Mouse (Mus musculus) 3T3-L1 (cell line): Measurements from ENCODE around the gene Hdac11.
"Not testable (repeated sequence)": the region's sequence is repeated elsewhere in the genome, so short reads cannot be mapped to it uniquely, and the experiment has no call there.

ENCODE experiments used
- DNase-seq: peaks from one replicate; pipeline ENCODE4 v3.0.0-alpha.2; 2015; ENCODE audit warnings: low read depth, low spot score

The Hdac11 gene

DNA sequence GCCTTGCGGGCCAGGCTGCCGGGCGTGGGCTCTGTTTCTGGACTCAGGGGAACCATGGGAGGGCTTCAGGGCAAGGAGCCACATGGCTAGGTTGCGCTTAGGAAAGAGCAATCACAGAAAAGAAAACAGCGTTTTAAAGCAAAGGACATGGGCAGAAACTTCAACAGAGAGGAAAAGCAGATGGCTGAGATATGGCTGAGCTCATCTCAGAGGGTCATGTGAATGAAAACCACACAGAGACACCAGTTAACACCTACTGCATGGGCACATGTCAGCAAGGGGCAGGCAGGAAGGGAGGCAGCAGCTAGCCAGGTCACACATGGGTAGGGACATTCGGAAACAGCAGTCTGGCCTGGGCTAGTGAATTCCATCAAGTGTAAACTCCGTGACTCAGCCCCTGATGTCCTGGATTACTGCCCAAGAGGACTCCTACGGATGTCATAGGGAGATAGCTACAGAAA is 45.4 kb downstream of the Hdac11 start:
- DNase-seq, result peak; percentile 100

DNA sequence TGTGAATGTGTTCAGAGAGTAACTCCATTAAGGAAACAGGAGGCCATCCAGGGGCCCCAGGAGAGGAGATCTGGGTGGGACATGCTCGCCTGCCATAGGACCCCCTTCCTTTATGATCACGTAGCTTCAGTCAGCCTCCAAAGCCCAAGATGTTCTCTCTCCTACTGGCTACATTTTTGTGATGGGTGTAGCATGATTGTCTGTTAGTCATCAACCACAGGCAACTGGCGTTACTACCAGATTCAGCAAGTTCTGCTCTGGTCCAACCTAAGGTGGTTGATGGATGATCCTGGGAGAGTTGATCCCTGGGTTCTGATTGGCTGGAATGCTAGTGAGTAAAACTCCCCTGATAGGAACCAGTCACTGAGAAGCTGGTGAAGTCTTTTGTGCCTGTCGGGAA is 46.1 kb downstream of the Hdac11 start:
- DNase-seq, result peak; percentile 100

DNA sequence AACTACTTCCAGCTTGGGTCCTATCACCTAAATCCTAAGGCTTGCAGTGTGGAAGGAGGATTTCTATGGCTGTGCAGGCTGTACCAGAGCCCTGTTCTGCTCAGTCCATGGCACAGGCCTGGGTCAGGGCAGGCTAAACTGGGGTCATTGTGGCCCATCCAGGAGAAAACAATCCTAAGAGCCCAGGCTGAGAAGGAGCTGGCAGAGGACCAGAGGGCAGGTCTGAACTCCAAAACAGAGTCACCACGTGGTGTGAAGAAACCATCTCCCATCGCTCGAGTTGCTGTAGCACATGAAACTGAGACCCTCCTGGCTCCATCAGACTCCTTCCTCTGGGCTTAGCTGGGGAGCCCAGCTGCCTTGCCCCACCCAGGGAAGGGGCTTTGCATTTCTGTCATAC is 48.9 kb downstream of the Hdac11 start:
- DNase-seq, result peak; percentile 62

DNA sequence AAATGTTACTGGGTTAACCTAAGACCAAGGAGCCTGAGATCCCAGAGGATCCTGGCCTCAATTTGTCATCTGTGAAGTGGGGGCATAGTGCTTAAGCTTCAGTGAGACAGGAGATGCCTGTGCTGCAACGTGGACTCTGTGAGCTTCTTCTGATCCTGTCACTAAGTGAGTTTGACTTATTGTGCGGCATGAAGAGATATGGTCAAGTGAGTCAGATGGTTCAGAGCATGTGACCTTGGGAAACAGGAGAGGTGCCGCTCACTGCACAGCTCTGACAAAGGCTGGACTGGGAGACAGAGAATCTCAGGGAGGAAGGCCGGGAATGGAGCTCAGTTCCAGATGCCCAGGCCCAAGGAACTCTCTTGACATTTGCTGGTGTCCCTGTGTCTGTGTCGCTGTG is 49.3 kb downstream of the Hdac11 start:
- peak; percentile 85 for DNase-seq

DNA sequence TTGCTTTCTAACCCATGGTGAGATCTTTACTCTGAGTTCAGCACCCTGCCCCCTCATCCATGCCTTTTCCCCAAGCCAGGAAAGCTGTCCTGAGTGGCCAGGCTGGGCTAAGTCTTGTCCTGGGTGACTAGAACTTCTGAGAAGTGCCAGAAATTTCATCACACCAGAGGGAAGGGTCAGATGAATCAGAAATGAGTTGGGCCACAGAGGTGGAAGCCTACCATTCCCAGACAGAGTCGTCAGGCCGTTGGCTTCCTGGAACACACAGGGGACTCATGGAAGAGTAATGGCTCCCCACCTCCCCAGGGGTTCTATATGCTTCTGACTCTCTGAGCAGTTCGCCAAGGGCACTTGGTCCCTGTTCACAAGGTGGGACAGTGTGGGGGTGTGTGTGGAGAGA is 51.0 kb downstream of the Hdac11 start:
- peak; percentile 96 for DNase-seq

DNA sequence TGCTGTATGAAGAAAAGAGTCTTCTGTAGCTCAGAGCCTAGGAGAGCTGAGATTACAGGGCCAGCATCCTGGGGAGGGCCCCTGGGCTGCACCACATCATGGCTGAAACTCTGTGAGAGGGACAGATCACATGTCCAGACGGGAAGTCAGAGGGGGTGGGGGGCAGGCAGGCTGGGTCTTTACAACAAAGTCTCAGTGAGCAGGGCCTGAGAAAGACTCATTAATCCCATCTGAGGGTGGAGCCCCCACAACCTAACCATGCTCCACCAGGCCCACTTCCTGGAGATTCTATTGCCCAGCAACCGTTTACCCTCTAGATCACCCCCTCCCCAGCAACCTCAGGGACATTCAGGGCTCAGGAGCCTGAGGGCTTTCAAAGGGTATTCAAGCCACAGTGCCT is 53.3 kb downstream of the Hdac11 start:
- no peak for DNase-seq

DNA sequence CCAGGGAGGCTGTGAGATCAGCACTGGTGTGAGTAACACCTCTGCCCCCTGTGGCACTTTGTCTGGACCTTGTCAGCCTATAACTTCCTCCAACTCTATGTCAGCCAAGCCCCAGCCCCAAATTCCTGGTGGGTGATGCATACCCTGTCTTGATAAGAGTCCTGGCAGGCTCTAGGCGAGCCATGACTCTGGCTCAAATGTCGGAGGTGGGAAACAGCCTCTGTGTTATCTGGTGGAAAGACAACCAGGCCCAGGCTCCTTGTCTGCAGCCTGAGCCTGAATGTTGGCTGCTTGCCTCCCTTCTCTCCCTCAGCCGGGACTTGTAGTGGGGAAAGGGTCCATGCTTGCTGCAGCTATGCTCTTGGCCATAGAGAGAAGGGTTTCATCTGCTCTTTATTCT is 54.4 kb downstream of the Hdac11 start:
- peak; percentile 85 for DNase-seq

DNA sequence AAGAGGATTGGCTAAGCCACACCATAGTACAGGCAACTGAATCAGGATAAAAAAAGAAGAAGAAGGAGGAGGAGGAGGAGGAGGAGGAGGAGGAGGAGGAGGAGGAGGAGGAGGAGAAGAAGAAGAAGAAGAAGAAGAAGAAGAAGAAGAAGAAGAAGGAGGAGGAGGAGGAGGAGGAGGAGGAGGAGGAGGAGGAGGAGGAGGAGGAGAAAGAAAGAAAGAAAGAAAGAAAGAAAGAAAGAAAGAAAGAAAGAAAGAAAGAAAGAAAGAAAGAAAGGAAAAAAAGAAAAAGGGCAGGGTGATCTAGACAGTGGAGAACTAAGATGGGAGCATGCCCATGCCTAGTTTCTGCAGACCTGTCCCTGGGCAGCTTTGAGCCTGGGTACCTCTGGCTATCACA is 55.7 kb downstream of the Hdac11 start, which contains the start of gene Fbln2:
Gene Fbln2, plus strand, starts transcription at position 301 of the 400 bp plus-strand sequence.
- DNase-seq, result not testable (repeated sequence)

DNA sequence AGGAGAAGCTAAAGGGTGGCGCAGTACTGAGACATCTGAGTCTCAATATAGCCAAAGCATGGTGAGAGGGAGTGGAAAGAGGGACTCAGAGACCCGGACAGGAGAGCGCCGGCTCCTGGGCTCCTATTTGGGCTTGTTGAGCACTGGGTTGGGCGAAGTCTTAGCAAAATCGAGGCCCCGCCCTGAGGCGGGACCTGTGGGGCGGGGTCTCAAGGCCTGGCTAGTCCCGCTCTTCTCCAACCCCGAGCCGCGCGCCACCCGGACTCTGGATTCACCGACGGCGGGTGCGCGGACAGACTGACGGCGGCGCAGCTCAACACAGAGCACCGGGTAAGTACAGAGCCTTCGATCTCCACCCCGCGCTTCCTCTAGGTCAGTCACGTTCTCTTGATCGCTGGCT is 56.1 kb downstream of the Hdac11 start:
- DNase-seq, result peak; percentile 98

DNA sequence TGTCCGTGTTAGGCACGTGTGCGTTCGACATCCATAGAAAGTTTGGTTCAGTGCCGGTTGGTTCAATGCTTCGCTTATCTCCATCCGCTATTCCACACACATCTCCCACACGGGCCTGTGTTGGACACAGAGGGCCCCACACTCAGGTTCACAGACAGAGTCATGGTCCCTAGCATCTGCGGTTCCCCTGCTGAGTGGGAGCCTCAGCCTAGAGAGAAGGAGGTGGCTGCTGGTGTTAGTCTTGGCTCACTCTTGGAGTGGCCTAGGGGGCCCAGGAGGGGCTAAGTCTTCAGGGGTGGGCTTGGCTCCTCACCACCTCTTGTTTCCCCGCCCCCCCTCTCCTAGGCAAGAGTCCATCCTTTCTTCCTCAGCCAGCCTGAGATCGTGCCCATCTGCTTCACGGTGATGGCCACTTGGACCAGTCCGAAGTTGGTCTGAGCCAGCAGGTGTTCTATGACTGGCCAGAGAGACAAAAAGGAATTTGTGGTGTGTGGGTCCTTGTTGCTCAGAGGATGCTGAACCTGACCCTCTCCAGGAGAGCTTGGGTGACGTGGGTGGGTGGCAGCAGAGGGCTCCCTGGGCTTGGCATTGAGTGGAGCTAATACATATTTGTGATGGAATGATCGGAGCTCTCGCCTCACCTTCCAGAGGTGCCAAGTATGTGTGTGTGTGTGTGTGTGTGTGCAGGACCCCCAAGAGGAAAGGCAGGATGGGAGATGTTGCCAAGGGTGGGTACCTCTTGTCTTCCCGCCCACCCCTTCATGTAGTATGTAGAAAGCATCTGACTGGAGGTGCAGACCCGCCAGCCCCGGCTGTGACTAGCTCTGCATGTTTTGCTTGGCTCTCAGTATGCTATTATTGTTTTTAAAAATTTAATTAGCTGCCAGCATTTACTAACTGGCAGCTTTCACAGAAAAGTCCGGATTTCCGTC is 57.1 kb downstream of the Hdac11 start:
- peak; percentile 53 for DNase-seq

DNA sequence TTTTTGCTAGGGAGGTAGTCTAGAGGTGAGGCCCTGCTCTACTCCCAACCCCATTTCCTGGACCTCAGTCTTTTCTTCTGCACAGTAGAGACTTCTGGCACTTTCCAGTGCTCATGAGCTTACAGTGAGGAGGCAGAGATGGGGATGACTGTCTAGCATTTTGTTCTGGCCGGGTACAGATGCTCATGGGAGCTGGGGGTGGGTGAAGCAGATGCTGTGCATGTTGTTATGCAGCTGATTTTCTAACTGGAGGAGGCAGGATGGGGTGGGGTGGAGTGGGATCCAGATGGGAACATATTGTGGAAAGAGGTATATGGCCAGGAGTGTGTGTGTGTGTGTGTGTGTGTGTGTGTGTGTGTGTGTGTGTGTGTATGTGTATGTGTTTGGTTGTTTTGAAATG is 59.0 kb downstream of the Hdac11 start:
- no peak for DNase-seq

DNA sequence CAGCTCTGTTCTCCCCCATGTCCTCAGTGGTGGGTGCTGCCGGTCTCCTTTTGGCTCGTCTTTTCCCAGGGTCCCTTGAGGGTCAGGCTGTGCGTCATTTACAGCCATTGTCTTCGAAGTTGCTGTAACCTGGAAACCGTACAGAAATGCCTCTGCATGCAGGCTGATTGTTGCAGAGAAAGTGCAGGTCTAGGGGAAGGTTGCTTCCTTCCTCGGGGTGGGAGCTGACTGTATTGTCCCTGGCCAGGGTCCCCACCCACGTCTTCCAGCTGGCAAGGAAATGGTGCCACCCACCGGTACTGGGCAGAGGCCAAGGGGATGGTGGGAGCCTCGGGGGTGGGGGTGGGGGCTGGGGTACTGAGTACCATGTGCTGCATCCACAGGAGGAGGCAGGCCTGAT is 62.0 kb downstream of the Hdac11 start:
- no peak for DNase-seq

DNA sequence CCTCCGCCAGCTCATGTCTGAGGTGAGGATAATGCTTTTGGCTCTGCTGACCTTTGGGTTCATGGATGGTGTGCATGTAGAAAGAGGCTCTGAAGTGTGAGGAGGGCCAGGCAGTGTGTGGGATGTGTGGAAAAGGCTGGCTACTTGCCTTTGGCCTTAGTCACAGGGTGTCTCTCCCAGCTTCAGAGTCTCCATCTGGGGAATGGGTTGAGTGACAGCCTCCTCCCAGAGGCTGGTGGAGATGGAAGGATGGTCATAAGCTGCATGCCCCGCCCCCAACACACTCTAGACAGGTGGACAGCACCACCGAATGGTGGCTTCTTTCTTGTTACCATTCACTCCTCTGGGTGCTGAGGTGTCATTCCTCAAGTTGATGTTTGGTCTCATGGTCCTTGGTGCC is 62.4 kb downstream of the Hdac11 start:
- peak; percentile 88 for DNase-seq

DNA sequence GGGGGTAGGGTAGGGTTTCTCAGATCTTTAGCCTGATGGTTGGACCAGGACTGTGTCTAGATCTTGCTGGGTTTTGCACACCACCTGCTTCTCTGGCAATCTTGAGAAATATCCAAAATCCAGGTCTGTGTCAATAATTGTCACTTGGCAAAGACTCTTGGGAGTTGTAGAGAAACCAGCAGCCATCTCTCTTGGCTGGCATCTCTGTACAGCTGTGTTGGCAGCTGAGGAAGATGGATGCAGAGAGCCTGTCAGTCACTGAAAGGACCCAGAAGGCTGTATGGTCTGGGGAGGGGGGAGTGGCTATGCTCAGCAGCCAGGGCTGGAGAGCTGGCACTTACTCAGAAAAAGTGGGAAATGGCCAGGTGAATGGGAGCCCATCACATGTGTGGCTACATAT is 63.6 kb downstream of the Hdac11 start:
- no peak for DNase-seq

DNA sequence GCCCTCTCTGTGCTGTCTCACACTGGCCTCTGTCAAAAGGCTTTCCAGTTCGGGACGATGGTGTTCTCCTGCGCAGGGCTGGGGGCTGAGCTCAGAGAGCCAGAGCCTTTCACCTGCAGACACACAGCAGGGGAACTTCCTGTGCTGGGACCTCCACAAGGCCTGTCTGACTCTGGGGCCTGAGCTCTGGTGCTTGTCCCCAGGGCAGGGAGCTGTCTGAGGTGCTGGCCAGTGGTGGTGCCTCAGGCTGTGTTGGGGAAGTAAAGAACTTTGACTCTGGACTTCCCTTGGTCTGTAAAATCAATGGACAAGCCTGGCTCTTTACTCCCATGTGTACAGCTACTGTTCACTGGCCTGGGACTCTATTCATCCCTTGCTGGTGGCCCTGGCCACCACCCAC is 64.6 kb downstream of the Hdac11 start:
- DNase-seq, result peak; percentile 61

DNA sequence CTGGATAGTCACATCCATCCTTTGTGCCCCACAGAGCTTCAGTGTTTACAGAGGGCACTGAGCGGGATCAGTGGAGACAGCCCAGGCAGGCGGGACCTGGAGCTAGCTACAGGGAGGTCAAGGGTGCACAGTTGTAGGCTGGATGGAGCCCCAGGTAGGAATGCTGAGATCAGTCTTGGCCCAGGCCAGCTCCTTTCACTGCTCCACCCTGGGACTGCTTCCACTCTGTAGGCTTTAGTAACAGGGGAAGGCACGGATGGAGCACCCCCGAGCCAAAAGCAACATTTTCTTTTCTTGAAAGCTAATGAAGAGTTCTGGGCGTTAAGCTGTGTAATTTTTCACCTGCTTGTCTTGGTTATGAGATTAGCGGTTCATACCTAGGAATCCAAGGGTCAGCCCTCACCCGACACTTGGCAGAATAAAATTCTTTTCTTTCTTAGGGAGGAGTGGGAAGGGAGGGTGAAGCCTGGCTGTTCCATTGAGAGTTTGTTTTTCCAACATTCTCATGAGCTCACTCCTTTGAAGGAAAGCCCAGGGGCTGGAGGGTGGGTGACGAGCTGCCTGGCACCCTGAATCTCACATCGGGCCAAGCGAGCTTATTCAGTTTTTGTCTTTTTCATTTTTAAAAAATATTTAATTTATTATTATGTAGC is 66.4 kb downstream of the Hdac11 start:
- no peak for DNase-seq
